Mouse (Mus musculus): ENCODE data around the gene Thtpa. TPM values are rescaled to one million over a fixed set of nuclear protein-coding genes. Genes with fewer than 3 reads are reported as not detected.

Thtpa gene
- total RNA-seq, 2 experiments from 2014 or later, result 10.5 to 11.1 TPM

DNA sequence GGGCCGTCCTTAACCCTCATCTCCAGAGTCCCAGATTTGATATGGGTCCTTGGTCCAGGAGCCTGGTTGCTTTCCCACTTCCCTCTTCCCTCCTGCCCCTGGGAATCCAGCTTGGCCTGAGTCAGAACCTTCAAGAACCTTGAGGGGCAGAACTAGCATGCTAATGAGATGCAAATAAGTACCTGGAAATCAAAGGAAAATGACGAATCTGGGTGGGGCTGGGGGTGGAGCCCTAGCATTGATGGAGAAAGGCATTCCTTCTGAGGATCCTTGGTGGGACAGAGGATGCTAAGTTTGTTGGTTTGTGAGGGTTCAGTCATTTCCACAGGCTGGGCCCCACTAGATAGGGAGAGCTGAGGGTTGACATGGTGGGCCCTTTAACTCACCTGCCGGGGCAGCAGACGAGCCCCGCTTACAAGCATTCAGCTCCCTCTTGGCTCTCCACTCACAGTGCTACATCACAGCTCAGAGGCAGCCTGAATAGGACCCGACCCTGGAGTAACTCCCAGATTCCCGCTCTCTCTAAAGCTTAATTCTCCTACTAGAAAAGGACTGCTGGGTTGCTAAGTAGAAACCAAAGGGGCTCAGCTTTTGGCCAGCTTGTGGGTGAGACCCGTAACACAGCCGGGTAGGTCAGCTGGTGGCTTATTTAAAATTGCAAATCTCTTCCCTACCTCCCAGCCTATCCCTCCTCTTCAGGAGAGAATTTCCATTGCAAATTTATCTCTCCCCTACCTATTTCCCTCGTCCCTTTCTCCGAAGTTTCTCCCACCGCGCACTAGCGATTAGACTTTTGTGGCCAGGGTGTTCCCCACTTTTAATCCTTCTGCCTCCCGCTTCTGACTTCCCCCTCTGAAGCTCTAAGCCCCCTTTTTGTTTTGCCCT is 16.9 kb upstream of the Thtpa start:
- DNase-seq, result no peak

DNA sequence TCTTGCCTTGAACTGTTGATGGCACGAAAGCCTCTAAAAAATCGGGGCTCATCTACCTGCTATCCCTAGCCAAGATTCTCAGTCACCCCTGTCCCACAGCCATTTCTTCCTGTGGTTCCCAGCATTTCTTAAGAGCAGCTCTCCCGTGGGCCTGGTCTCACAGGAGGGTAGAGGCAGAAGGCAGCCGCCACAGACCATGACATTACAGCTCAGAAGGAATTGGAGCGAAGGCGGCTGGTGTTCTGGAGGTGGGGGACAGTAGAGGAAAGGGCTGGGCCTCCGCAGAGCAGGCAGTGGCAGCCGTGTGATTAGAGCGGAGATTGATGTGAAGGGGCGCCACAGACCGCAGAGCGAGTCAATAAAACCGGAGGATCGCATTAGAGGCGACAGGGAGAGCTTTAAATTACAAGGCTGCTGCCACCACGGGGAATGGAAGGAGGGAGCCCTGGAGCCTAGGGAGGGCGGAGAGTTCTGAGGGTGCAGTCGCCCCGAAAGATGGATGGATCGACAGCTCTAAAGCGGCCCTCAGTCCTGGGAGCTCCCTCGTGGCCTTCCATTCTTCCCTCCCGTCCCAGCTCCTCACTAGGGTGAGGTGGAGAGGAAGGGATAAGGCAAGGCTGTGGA is 16.1 kb upstream of the Thtpa start:
- no peak for DNase-seq

DNA sequence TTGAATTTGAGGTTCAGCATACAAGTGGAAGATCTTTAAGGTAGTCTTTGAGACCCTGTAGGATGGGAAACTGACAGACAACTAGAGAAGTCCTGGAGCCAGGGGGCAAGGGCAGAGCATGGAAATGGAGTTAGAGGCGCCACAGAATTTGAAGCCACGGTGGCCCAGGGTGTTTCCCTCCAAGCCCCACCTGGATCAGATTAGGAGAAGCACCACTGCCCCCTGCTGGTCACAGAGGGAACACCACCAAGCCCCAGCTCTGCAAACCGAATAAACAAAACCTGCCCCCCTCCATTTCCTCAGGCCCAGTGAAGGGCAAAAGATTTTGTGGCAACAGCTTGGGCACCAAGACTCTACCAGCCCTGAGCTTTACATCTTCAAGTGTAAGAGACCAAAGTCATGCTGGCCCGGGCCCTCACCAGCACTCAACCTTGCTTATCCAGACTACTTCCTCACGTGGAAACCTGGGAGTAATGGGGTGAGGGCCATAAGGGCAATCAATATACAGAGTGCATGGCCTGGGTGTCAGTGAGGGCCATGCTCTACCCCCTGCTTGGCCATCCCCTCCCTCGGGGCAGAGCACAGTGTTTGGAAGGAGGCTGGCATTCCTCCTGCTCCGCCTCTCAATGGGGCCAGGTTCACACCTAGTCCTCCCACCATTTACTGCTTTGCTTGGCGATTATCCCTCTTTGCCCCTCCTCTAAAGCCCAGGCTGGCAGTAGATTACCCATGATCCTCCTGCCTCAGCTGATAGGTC is 15.2 kb upstream of the Thtpa start:
- DNase-seq, result no peak

DNA sequence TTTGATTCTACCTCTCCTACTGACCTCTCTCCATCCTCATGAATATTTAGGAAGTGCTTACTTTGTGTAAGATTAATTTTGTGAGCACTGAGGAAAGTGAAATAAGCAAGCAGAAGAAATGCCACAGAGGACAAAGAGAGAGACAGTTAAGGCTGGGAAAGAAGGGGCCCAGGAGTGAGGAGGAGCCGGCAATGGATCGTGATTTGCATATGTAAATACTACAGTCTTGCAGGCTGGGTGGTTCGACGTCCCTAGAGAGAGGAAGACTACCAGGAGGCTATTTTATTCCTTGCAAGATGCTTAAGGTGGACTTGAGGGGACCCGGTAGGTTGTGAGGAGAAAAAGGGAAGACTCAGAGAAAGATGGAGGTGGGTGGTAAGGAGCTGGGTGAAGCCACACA is 13.5 kb upstream of the Thtpa start:
- no peak for DNase-seq

DNA sequence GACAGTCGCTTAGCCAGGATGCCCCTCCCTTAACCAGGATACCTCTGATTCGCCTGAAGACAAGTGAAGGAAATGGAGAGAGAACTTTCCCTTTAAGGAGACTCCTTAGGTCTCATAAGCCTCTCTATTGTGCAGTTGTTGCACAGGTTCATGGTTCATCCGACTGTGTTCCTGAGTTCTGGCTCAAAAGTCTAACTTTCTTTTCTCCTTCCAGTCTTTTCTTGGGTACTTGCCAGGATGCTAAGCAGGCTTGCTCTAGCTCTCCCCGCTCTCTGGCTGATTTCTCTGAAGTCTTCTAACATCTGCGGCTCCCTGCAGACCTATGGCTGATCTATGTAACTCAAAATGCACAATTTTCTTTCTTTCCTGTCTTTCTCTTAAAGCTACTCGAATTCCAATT is 11.1 kb upstream of the Thtpa start:
- no peak for DNase-seq

DNA sequence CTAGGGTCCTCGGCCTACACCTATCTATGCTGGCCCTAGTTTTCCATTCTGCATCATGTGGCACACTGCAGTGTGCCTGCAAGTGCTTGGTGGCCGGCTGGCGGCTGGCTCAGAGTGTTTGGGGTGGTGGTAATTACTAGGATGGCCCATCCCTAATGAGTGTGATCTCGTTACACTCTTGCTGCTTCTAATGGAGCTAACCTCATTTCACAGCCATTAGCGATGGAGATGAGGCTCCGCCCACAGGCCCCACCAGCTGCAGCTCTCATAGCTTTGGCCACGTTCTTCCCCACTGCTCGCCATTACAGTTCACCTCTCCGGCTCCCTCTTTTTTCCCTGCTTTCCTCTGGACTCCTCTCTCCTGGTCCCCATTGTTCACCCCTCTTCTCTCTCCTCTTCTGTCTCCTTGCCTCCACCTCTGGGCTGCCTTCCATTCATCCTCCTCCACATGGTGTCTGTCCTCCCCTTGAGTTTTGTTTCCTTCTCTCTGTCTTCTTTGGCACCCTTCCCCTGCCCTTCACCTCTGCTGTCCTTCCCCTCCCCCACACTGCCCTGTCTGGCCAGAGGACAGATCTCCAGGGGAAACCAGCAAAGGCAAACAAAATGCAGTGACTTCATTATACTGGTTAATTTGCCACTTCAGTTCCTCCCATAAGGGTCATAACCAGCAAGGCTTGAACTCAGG is 9.1 kb upstream of the Thtpa start:
- no peak for DNase-seq

DNA sequence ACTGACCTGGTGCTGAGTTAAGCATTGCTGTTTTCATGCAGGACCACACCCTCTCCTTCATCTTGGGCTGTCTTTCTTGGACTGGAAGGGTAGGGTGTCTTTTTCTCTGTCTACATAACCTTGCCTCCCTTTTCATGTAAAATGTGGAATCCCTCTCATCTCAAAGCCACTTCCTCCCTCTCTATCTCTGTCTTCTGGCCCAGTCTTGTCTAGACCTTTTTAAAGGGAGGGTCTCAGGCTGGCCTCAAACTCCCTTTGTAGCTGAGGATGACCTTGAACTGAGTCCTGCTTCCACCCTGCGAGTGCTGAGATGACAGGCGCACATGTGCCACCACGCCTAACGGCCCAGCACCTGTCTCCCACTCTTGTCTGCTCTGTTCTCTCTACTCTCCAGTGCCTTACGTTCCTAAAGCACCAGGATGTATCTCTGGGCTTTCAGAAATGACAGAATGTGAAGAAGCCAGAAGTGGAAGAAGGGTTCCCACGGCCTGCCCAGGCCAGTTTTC is 8.5 kb upstream of the Thtpa start:
- DNase-seq, result no peak

DNA sequence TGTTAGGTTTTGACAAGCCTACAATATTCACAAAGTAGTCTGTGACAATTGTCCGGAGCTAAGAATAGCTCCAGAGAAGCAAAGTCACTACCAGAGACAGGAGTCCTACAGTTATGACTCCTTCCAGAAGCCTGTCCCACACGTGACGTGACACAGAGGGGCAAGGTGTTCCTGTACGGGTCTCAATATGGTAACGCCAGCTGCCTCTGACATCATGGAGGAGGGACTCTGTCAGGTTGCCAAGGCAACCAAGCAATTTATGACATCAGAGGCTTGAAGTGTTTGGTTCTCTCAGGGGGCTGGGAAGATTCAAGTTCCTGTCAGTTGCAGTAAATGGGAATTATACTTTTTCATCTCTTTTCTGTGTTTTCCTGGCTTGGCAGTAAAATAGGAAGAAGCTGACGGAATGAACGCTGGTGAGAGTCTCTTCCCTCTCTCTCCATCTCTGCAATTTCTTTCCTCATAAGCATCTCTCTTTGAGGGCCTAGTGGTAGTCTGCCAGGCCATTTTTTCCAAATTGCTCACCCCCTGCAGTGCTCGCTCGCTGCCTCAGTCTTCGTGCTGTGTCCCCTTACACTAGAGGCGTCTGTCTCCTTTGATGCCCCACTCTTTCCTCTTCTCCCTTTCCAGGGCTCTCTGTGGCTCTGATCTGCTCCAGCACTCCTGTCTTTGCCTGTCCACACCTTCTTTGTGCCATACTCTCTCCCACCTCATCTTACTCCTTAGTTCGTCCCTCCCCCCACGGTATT is 5.2 kb upstream of the Thtpa start:
- no peak for DNase-seq

DNA sequence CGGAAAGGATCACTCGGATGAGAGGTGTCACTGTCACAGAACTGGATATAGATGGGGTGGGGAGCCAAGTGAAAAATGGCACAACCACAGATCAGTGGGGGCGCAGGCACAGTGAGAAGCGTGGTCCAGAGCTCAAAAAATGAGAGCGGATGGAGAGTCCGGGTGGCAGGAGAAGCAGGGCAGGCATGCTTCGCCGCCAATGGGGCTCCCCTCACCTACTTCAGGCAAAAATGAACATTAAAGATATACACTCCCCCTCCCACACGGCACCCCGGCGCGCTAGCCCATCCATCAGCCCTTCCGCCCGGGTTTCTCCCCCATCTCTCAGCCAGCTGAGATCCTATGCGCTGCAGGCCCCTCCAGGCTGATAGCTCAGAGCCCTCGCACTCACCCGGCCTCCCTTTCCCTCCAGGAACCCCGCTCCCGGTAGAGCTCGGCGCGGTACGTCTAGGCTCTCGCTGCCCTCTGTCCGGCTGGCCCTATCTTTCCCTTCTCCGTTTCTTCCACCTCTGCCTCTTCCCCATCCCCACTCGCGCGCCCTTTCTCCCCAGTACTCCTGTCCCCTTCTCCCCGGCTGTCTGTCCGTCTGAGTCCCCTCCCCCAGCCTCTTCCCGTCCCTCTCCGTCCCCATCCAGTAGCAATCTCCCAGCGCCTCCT is 3.2 kb upstream of the Thtpa start:
- no peak for DNase-seq

DNA sequence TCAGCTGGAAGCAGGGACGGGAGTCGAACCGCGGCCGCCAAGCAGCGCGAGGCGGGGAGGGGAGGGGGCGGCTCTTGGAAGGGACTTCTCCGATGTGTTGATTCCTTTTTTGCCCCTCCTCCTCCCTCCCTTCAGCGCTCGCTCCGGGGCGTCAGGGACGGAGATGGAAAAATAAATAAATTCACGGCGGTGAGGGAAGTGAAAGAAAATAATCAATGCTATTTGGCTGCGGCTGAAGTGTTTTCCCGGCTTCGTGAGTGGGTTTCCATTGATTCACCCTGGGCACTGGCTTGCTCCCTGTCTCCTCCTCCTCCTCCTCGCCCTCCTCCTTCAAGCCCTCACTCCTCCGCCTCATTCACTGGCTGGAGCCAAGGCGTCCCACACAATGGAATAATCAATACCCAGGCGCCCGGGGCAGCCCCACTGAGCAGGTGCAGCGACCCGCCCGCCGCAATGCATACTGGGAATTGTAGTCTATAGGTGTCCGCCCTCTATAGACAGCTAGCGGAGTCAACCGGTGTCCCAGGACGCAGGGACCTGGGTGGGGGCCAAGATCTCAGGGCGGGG is 2.5 kb upstream of the Thtpa start, which contains the start of gene Zfhx2:
Zfhx2 (minus strand) TSS at position 314 of the 567 bp plus-strand sequence.
- DNase-seq, result peak; percentile 91

DNA sequence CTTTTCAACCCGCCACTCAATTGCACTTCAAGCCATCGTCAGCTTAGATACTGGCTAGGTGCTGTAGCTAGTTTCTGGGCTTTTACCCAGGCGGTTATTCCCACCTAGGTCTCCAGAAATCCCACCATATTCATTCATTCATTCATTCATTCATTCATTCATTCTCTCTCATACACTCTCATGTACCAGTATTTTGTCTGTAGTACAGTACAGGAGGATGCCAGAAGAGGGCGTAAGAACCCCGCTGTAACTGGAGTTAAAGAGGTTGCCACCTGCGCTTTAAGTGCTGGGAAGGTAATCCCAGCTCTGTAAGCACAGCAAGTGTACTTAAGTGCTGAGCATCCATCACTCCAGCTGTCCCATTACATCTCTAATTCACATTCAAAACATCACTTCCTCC is 657 bp upstream of the Thtpa start:
- no peak for DNase-seq

DNA sequence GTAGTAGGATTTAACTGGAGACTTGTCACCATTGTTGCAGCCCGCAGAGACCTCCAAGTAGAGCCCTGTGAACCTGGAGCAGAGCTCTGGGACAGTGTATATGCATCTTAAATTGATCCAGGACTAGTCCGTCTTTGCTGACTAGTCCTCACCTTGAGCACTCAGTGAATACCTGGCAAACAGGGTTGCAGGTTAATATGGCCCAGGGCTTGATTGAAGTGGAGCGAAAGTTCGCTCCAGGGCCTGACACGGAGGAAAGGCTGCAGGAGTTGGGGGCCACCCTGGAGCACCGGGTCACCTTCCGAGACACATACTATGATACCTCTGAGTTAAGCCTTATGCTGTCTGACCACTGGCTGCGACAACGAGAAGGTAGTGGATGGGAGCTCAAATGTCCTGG is 679 bp downstream of the Thtpa start:
- DNase-seq, result no peak

DNA sequence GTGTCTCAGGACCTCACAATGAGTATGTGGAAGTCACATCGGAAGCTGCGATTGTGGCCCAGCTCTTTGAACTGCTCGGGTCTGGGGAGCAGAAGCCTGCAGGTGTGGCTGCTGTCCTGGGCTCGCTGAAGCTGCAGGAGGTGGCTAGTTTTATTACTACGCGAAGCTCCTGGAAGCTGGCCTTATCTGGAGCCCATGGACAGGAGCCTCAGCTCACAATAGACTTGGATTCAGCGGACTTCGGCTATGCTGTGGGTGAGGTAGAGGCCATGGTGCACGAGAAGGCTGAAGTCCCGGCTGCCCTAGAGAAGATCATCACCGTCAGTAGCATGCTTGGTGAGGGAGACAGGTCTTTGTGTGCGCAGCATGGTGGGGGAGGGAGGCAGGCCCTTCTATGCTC is 1.1 kb downstream of the Thtpa start:
- DNase-seq, result no peak

DNA sequence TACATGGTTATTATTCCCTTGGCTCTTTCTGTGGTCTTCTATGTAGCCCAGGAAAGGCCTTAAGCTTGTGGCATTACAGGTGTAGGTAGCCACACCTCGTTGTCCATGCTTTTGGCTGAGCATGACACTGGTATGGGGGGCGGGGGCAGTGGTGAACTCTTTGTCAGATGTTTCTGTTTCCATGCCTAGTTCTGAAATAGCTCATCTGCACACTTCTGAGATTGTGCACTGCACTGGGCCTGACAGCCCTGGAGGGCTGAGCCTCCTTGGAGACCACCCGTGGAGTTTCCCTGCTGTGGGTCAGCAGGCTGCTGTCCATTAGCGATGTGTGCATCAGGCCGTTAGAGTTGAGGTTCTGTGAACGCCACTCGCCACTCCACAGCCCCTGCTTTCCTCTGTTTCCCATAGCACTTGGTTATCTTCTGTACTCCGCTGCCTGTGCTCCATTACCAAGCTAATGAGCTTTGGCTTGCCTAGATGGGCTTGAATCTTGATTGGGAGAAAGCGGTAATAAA is 2.0 kb downstream of the Thtpa start:
- DNase-seq, result no peak

DNA sequence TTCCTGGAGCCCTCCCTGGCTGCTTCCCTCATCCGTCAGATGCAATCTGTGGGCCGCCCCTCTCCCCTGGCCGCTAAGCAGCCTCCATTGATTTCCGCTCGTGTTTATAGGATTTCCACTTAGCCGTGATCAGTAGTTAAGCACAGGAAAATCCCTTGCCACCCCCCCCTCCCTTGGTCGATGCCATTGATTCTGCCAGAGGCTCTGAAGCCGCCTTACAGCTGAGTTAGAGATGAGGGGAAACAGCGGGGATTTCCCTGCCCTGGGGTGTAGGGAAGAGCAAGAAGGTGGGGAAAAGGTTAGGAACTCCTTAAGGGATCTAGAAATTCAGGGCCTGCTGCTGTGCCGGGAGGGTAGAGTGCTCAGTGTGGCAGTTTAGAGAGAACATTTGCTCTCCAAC is 3.1 kb downstream of the Thtpa start:
- DNase-seq, result no peak

DNA sequence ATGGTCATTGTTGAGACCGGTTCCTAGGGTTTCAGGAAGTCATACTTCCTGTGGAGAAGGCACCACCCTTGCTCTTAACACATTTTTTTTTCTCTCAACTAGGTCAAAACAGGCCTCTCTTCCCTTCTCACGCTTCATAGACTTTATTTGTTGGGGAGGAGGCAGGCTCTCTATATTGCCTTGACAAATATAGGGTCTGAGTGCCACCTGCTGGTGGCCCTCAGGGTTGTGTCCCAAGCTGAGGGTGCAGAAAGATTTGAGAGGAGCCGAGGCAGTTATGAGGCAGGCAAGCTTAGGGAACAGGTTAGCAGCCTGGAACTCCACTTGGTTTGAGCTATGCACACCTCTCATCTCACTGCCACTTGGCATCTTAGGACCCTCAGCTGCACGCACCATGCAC is 3.5 kb downstream of the Thtpa start:
- DNase-seq, result no peak

DNA sequence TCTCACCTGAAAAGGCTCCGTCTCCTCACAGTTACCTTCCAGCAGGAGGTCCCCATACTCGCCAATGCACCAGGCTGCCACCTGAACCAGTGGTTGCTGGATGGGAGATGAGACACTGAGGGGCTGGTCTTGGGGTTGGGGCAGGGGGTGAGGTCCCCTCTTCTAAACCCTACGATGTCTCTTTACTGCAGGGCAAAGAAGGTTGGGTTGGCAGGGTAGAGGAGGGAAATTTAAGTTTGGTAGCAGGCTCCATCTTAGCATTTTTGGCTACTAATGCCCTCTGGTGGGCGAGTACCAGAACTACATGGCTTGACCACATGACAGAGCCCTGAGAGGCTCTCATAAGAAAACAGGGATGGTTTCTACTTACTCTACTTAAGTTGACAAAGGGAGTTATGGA is 7.0 kb downstream of the Thtpa start:
- DNase-seq, result no peak

DNA sequence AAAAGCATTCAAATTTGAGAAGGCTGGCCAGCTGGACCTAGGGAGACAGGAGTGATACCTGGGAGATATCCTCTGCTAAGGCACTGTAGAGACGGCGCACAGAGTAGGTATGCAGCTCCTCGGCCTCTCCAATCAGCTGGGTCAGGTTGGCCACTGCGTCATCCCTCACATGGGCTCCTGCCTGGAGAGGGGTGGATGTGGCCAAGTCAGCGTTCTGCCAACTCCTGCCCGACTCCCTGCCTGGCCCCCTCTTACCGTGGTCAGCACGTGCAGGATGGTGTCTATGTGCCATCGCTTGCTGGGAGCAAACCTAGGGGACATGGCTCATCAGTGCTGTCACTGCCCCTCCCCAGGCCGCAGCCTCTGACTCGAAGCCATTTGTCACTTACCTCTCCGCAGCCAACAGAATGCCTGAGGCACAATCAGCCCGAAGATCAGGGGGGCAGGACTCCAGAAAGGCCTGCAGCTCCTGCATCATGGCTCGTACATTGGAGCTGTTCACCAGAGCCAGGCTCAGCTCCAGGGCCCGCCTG is 7.7 kb downstream of the Thtpa start:
- DNase-seq, result no peak

DNA sequence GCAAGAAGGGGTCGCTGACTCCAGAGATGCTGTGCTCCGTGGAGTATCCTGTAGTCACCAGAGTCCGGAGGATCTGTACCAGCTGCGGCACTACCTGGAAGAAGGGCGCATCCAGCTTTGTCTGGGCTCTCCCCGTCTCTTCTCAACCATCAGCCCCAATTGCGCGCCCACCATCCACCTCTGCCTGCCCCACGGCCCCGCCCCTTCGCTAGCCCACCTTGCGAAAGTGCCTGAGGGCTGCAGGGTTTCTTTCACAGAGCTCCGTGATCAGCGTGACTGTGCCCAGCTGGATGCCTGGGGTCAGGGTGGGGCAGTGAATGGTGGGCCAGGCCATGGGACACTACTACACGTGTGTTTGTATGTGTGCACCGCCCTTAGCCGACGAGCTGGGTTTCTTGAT is 9.8 kb downstream of the Thtpa start:
- no peak for DNase-seq

DNA sequence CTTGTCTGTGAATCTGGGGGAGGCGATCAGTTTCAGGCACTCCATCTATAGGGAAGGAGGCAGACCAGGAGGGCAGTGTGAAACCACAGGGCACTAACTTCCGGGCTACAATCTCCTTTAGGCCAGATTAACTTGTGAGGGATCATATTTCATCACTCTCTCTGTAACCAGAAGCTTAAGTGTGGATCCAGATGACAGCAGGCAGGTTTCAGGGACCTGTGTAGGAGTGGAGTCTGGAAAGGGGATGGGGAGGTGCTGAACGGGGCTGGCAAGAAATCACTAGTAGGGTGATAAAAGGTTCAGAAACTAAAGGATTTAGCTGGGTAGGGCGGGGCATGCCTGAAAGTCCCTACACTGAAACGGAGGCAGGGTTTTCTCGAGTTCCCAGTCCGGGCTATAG is 10.8 kb downstream of the Thtpa start:
- DNase-seq, result no peak
